Mouse (Mus musculus): ENCODE measurements around the gene Setd3.

GRCm38 (mm10) chr12:108203895-108204294, 24.8 kb upstream of the Setd3 start:
- TF ChIP-seq MAZ (IDR thresholded peaks at IDR 0.05; ENCODE audit: low read depth, low read length) (no peak), BHLHE40 (IDR thresholded peaks at IDR 0.05; ENCODE audit: borderline replicate concordance, low read depth, low read length) (no peak), TBP (IDR thresholded peaks at IDR 0.05; ENCODE audit: low read depth, low read length) (no peak), CTCF (IDR thresholded peaks at IDR 0.05 in 2 of 3, conservative IDR thresholded peaks at IDR 0.05 in 1 of 3; ENCODE audit: control insufficient read depth in 1 of 3, insufficient read depth in 1 of 3, low read depth in 2 of 3, low read length in 3 of 3, poor library complexity in 1 of 3, severe bottlenecking in 1 of 3) (no peak), ZNF384 (IDR thresholded peaks at IDR 0.05; ENCODE audit: low read depth, low read length) (peak; percentile 81), MAX (IDR thresholded peaks at IDR 0.05; ENCODE audit: low read length) (no peak), HCFC1 (IDR thresholded peaks at IDR 0.05; ENCODE audit: low read depth, low read length) (no peak)

Data from MEL (cell line).